Mouse (Mus musculus): ENCODE data around the gene Ppp2r5a.

GRCm38 (mm10) chr1:191318686-191319085 lies 84.4 kb downstream of the Ppp2r5a start:
- TF ChIP-seq CTCF (IDR thresholded peaks at IDR 0.05; ENCODE audit: borderline replicate concordance, extremely low read depth, insufficient read depth, insufficient read length) = no peak
- no peak for TF ChIP-seq POLR2A (IDR thresholded peaks at IDR 0.05; ENCODE audit: borderline replicate concordance, extremely low read depth, insufficient read depth, insufficient read length, poor library complexity, severe bottlenecking)

Data from brain, embryonic 14.5 days (tissue).